Mouse (Mus musculus) monocyte, adult 5-6 weeks (primary cell): ENCODE results near the gene Slc12a8. TPM values are rescaled to one million over a fixed set of nuclear protein-coding genes. Genes with fewer than 3 reads are reported as not detected.

Source experiments
- ATAC-seq: fragments of 153-309, 156-312 bp; replicated peaks from 2 replicates; pipeline ENCODE4 v1.8.0; 2017; ENCODE audit warnings: mild to moderate bottlenecking; ENCODE audit not compliant: low TSS enrichment, insufficient number of reproducible peaks, severe bottlenecking, poor library complexity, low FRiP score
- total RNA-seq: library from RNA; stranded (forward); fragments of 200-1000, 200-491, 200-594 nt; gene quantifications from 3 replicates; pipeline ENCODE4 v1.2.3, GENCODE M21; 2017

Slc12a8 gene
- total RNA-seq, 1 experiment from 2014 or later, result not detected

DNA sequence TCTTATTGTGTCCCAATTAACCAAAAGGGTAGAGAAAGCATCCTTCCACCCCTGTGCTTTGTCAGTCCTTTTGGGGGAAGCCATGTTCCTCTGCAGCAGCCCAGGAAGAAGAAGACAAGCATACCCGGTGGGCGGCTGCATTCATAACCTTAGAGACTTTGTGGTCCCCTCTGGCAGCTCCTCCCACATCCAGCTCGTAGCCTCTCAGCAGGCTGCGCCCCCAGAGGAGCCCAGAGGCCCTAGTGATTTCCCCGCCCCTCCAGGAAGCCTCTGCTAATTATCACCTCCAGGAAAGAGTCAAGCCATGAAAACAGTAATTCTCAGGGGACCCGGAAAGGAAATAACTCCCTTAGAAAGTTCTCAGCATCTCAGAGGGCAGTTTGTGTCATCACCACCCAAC is 188.1 kb downstream of the Slc12a8 start:
- ATAC-seq, result no peak

DNA sequence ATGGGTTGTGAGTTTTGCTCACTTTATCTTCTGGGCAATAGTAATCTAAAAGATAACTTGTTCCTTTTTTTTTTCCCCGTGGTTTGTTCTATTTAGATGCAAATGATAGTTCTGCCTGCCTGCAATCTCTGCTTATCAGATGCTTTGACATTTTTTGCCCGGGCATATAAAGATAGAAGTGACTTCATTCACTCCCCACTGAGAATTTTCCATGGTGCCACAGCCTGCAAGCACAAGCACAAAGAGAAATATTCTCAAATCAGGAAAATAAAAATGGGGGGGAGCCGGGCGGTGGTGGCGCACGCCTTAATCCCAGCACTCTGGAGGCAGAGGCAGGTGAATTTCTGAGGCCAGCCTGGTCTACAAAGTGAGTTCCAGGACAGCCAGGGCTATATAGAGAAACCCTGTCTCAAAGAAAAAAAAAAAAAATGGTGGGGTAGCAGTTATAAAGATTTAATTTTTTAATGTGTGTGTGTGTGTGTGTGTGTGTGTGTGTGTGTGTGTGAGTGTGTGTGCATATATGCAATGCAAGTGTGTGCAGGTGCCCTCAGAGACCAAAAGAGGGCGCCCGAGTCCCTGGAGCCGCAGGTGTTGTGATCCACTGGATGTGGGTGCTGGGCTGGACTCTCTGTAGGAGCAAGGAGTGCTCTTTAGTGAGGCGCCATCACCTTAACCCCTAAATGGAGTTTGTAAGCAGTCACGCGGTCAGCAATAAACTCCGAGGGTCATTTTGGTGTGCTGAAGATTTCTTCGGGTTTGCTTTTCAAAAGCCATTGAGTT is 189.2 kb downstream of the Slc12a8 start:
- no peak for ATAC-seq

GRCm38 (mm10) chr16:33708031-33708430 is 190.9 kb downstream of the Slc12a8 start:
- no peak for ATAC-seq

DNA sequence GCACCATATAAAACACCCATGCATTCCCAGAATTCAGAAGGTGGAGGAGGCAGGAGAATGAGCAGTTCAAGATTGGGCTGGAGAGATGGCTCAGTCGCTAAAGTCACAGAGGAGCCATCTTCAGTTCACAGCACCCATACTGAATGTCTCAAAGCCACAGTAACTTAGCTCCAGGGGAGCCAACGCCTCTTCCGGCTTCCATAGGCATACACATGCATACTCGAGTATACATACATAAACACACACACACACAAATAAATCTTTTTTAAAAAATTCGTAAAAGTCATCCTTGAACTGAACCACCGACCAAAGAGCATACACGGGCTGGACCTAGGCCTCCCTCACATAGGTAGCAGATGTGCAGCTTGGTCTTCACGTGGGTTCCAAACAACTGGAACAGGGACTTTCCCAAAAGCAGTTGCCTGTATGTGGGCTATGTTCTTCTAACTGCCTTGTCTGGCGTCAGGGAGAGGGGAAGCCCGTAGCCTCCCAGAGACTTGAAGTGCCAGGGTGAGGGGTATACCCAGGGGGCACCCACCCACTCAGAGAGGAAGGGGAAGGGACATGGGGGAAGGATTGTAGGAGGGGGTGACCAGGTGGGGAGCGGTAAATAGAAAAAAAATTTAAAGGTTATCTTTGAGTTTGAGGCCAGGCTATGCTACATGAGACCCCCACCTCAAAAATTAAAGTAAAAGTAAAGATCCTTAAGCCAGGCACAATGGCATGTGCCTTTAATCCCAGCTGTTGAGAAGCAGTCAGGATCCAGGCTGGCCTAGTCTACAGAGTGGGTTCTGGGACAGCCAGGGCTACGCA is 191.7 kb downstream of the Slc12a8 start:
- ATAC-seq, result no peak

Other genes starting within 250 kb of the Slc12a8 start
- gene Zfp148, start 136.5 kb upstream of the Slc12a8 start, total RNA-seq, result 32.5 to 44.3 TPM (median 37.2 TPM) in 3 replicates
- gene Heg1, start 167.0 kb downstream of the Slc12a8 start, total RNA-seq, result 57.9 to 89.2 TPM (median 64.3 TPM) in 3 replicates